Mouse (Mus musculus) right cerebral cortex, adult 18-20 months (tissue): ENCODE measurements around the gene Erf.
"Not testable (repeated sequence)": the region's sequence is repeated elsewhere in the genome, so short reads cannot be mapped to it uniquely, and the experiment has no call there.

Experiments used
- DNase-seq: peaks from one replicate; pipeline ENCODE4 v3.0.0; 2022; ENCODE audit warnings: mixed read lengths

The Erf gene

GRCm38 (mm10) chr7:25266180-25266962, 15.8 kb upstream of the Erf start:
- DNase-seq, result no peak

GRCm38 (mm10) chr7:25265743-25266142, 15.2 kb upstream of the Erf start:
- not testable (repeated sequence) for DNase-seq

GRCm38 (mm10) chr7:25263968-25264870, 13.7 kb upstream of the Erf start:
- no peak for DNase-seq

GRCm38 (mm10) chr7:25261896-25262295, 11.3 kb upstream of the Erf start:
- DNase-seq, result no peak

- no peak for DNase-seq
Measured at GRCm38 (mm10) chr7:25251822-25252221, 1.3 kb upstream of the Erf start.

GRCm38 (mm10) chr7:25251071-25251791, 670 bp upstream of the Erf start:
- DNase-seq, result no peak

- DNase-seq, result peak; percentile 70
Measured at GRCm38 (mm10) chr7:25249314-25250140, 1.0 kb downstream of the Erf start.

GRCm38 (mm10) chr7:25248846-25249313, 1.7 kb downstream of the Erf start:
- DNase-seq, result no peak

- peak; percentile 91 for DNase-seq
Measured at GRCm38 (mm10) chr7:25248018-25248647, 2.4 kb downstream of the Erf start.

GRCm38 (mm10) chr7:25247498-25247897, 3.1 kb downstream of the Erf start:
- no peak for DNase-seq

- no peak for DNase-seq
Measured at GRCm38 (mm10) chr7:25246759-25247137, 3.8 kb downstream of the Erf start.

GRCm38 (mm10) chr7:25246079-25246758, 4.3 kb downstream of the Erf start:
- no peak for DNase-seq

GRCm38 (mm10) chr7:25244562-25245369, 5.8 kb downstream of the Erf start:
- DNase-seq, result no peak

GRCm38 (mm10) chr7:25243361-25243760, 7.2 kb downstream of the Erf start:
- no peak for DNase-seq

- peak; percentile 92 for DNase-seq
Measured at GRCm38 (mm10) chr7:25241062-25241461, 9.5 kb downstream of the Erf start.

- DNase-seq, result no peak
Measured at GRCm38 (mm10) chr7:25240631-25241030, 9.9 kb downstream of the Erf start.

GRCm38 (mm10) chr7:25238829-25239623, 11.5 kb downstream of the Erf start:
- peak; percentile 92 for DNase-seq

GRCm38 (mm10) chr7:25238015-25238706, 12.4 kb downstream of the Erf start:
- DNase-seq, result peak; percentile 97
